Mouse (Mus musculus) adipose tissue, adult 10 weeks (tissue): ENCODE measurements around the gene Olfr1474. TPM values are rescaled to one million over a fixed set of nuclear protein-coding genes. Genes with fewer than 3 reads are reported as not detected.

ENCODE experiments used
- polyA plus RNA-seq: library from polyadenylated mRNA; stranded (reverse); fragments of 350-450 nt; fragmentation: Illumina TruSeq; extraction: RNeasy Lipid Tissue Mini Kit (QIAGEN cat#74804); gene quantifications from one replicate; pipeline ENCODE4 v1.2.3, GENCODE M21; 2014; ENCODE audit warnings: low read depth, low replicate concordance

Olfr1474 gene
- not detected for polyA plus RNA-seq

GRCm38 (mm10) chr19:13469265-13469664, at the start of gene Olfr1474:
Olfr1474 (plus strand) TSS chr19:13469565.

GRCm38 (mm10) chr19:13443109-13443508, 26.3 kb upstream of the Olfr1474 start, which contains the start of gene Olfr1471:
Olfr1471 (plus strand) TSS chr19:13443409.

GRCm38 (mm10) chr19:13455986-13456385, 13.4 kb upstream of the Olfr1474 start, which contains the start of gene Olfr1472:
Olfr1472 (minus strand) TSS chr19:13456086.

GRCm38 (mm10) chr19:13480096-13480495, 10.7 kb downstream of the Olfr1474 start, which contains the start of gene Olfr1475:
Olfr1475 (minus strand) TSS chr19:13480196.

GRCm38 (mm10) chr19:13500246-13500645, 30.9 kb downstream of the Olfr1474 start, which contains the start of gene Olfr1477:
Olfr1477 (plus strand) TSS chr19:13500546.

Other genes with a start within 250 kb of the Olfr1474 start
- gene Olfr1463, start 238.2 kb upstream of the Olfr1474 start, polyA plus RNA-seq: not detected
- gene Olfr1465, start 154.0 kb upstream of the Olfr1474 start, polyA plus RNA-seq: not detected
- gene Olfr1466, start 130.7 kb upstream of the Olfr1474 start, polyA plus RNA-seq: not detected
- gene Olfr1467, start 107.3 kb upstream of the Olfr1474 start, polyA plus RNA-seq: not detected
- gene Olfr1469, start 61.7 kb upstream of the Olfr1474 start, polyA plus RNA-seq: not detected
- not detected for gene Olfr1471, start 26.2 kb upstream of the Olfr1474 start, polyA plus RNA-seq
- gene Olfr1472, start 13.5 kb upstream of the Olfr1474 start, polyA plus RNA-seq: not detected
- gene Olfr1475, start 10.6 kb downstream of the Olfr1474 start, polyA plus RNA-seq: not detected
- gene Olfr1477, start 31.0 kb downstream of the Olfr1474 start, polyA plus RNA-seq: not detected
- not detected for gene Olfr1480, start 58.3 kb downstream of the Olfr1474 start, polyA plus RNA-seq
- not detected for gene Olfr1484, start 113.9 kb downstream of the Olfr1474 start, polyA plus RNA-seq
- not detected for gene Olfr1487, start 147.8 kb downstream of the Olfr1474 start, polyA plus RNA-seq
- gene Olfr1489, start 162.1 kb downstream of the Olfr1474 start, polyA plus RNA-seq: not detected
- not detected for gene Olfr1490, start 181.5 kb downstream of the Olfr1474 start, polyA plus RNA-seq
- not detected for gene Olfr1491, start 227.7 kb downstream of the Olfr1474 start, polyA plus RNA-seq